Mouse (Mus musculus) embryo, embryonic 11.5 days (tissue): ENCODE measurements around the gene Cetn4.

ENCODE experiments used
- DNase-seq: peaks from one replicate; pipeline ENCODE4 v3.0.0-alpha.2; 2012; ENCODE audit warnings: low read depth, low spot score

The Cetn4 gene

DNA sequence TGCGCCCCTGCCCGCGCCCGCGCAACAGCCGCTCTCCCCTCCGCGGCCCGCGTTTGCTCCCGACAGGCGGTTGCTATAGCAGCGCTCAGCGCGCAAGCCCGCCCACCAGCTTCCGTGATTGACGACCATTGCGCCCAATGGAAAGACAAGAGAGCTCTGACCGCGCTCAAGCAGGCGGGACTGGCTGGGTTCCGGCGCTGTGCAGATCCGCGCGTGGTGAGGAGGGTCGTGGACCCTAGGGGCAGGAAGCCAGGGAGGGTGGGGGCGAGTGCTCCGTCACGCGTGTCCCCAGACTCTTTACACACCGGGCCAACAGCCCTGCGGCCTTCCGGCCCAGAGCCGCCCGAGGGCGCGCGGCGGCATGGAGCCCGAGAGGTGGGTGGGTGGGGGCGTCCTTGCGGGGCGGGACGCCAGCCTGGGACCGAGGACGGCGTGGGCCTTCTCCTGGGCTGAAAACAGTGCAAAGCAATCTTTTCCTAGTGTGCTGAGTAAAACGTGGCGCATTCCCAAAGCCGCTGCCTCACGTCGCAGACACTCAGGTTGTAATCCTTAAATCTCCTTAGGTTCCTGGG, at the start of gene Cetn4, which contains the start of gene Bbs12:
Gene Cetn4, minus strand, starts transcription at position 339 of the 572 bp plus-strand sequence.
Gene Bbs12, plus strand, starts transcription at position 185 of the 572 bp plus-strand sequence.
- peak; percentile 92 for DNase-seq

DNA sequence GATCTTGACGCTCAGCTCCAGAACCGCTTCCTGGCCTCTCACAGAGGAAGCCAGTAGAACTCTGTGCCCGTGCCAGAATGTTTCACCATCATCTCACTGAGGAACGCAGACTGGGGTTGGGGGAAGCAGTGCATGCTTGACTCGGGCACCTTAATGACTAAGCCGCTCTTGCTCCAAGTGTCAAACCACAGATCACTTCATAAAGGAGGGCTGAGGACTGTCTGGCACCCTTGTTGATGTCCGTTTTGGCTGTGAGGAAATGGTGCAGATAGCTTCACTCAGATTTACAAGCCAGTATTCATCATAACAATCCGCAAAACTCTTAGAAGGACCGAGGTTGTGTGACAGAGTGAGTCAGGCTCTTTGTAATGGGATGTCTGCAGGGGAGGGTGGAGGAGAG, 48.2 kb upstream of the Cetn4 start:
- DNase-seq: no peak

DNA sequence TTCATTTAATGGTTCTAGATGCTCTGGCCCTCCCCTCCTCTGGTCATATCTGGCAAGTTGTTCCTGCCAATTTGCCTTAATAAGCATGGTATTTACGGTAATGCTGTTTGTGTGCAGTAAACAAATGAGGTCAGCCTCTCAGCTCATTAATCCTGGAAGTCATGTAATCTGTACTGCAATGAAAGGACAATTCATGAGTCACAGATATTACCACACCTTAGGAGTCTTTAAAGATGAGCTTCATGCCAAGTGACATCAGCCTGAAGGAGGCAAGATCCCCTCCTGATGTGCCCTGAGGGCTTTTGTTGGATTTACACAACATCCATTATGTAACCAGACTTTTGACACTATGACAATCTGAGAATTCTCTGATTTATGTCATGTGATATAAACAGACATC, 42.2 kb upstream of the Cetn4 start:
- DNase-seq: no peak

DNA sequence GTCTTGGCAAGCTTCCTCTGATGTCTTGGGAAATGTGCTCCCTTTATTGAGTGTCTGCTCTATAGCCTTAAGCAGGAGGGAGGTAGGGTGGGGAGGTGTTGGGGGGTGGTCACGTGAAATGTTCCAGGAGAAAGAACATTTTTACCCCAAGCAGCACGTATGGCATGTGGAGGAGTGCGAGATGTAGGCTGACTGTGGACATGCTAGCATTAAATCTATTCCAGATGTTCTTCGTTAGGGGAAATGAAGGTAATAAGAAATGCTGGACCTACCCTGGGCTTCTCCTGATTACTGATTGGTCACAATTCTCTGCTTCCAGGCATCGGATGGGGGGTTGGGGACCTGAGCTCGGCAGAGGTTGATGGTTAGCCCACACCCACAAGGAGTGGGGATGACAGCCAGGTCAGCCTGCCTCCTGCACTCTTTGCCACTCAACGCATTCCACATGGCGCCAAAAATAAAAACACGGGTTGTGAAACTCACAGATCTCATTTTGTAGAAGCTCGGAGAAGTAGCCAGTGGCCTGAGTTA, 41.5 kb upstream of the Cetn4 start:
- DNase-seq: no peak

GRCm38 (mm10) chr3:37350386-37350785, 37.9 kb upstream of the Cetn4 start:
- DNase-seq: no peak

DNA sequence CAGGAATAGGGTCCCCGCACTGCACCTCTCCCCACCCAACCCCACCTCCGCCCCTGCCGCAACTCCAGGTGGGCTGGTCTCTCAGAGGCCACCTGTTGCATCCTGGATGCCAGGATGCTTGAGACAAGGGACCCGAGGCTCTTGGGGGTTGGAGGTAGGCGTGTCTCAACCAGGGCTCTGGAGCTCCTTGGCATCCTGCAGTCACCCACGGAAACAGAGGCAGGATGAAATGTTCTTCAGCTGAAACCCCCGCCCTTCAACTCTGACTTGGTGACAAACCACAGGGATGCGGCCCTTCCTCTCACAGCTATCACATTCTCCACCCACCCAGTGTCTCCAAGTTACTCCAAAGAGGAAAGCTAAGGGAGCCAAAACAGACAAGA, 36.6 kb upstream of the Cetn4 start:
- no peak for DNase-seq

DNA sequence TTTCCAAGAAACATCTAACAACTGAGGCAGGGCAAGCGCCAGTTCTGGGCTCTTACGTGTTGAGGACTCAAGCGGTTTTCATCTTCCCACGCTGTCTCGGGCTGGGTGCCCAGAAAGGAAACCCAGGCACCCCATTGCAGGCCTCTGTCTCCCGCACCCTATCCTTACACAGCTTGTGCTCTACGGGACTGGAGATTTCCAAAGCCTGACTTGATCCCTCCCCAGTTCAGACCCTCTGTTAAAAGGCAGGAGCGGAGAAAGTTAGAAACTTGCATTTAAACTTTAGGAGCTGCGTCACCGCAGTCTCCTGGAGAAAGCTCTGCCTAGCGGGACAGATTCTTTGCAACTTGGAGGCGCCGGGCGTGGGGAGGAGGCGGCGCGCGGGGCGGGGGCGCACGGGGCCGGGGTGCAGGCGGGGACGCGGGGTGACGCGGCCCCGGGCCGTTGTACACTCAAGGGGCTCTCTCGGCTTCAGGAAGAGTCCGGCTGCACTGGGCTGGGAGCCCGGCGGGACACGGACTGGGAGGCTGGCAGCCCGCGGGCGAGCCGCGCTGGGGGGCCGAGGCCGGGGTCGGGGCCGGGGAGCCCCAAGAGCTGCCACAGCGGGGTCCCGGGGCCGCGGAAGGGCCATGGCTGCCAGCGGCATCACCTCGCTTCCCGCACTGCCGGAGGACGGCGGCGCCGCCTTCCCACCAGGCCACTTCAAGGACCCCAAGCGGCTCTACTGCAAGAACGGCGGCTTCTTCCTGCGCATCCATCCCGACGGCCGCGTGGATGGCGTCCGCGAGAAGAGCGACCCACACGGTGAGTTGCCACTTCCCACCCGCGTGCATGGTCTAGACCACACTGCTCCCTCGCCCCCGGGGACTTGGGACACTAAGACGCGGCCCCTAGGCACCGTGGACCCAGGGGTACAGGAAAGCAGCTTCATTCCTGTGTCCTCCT, 36.0 kb upstream of the Cetn4 start, which contains the start of gene Fgf2:
Gene Fgf2, plus strand, starts transcription at position 126 of the 945 bp plus-strand sequence.
- no peak for DNase-seq

DNA sequence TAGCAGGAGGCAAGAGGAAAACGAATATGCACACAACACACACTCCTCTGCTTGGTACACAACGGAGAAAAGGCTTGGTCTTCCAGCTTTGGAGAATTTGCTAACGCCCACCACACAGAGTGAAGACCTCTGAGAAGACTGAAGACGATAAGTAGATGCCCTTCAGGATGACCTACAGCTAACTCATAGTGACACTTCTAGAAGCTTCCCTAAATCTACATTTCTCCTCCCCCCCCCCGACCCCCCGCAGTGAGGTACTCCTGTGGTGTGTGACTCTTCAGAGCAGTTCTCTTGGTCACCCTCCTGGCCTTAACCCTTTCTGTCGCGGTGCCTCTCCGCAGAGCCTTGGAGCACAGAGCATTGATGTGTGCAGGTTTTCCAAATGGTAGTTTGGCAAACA, 35.2 kb upstream of the Cetn4 start:
- no peak for DNase-seq

DNA sequence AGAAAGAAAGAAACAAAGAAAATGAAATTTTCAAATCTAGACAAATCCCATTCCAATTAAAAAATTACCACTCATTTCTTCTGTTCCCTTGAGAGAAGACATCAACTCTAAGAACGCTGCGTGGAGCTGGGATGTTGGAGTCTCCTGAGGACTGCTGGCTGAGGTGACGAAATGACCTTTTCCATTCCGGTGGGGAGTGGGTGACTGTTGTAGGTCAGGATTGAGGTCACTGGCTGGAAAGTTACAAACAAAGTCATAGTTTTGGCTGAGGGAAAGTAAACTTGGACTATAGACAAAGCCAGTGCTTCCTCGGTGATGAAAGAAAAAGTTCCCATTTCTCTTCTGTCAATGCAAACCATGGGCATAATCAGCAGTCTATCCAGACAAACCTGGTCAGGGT, 30.3 kb upstream of the Cetn4 start:
- DNase-seq: no peak

DNA sequence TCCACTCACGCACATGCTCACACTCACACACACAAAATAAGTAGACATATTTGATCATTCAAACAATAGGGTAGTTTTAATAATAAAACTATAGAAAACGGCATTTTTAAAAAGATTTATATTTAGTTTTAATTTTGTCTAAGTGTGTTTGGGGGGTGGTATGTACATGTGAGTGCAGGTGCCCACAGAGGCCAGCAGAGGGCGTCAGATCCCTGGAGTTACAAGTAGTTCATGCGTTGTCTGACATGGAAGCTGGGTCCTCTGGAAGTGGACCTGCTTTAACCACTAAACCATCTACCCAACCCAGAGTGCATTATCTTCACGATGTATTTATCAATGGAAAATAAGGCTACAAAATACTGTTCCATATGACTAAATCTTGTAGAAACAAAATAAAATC, 28.6 kb upstream of the Cetn4 start:
- no peak for DNase-seq

GRCm38 (mm10) chr3:37334053-37334452, 21.5 kb upstream of the Cetn4 start:
- DNase-seq: no peak

- no peak for DNase-seq
Measured at GRCm38 (mm10) chr3:37331999-37332449, 19.5 kb upstream of the Cetn4 start.

DNA sequence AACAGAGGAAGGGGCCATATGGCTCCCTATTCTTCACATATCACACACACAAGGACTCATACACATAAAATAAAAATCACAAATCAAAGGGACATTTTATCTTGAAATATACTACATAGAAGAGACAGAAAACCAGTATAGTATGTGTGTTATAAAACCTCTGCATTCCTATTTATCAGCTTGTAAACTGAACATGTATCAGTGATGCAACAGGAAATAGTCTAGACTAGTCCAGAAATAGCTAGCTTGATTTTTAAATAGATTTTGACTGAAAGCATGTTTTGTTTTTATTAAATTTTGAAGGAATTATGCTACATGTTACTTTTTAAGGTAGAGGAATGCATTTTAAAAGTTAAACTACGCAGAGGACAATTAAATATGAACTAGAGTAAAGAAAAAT, 17.5 kb upstream of the Cetn4 start:
- no peak for DNase-seq

GRCm38 (mm10) chr3:37328489-37328888, 16.0 kb upstream of the Cetn4 start:
- DNase-seq: no peak

DNA sequence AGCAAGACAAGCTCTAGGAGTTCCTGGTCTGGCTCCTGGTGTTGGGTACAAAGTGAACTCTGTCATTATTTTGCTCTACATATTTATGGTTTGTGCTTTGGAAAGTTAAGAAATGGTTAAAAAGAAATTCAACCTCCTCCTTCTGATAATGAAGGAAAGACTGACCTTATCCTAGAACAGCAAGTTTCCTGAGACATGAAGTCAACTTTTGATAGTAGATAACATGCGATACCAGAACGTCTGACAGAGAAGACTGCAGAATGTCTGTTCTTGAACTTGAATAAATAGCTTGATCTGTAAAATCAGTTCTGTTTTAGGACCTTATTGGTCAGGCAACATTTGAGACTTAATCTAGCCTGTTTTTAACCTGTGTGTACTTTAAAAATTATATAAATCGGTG, 14.1 kb upstream of the Cetn4 start:
- no peak for DNase-seq

DNA sequence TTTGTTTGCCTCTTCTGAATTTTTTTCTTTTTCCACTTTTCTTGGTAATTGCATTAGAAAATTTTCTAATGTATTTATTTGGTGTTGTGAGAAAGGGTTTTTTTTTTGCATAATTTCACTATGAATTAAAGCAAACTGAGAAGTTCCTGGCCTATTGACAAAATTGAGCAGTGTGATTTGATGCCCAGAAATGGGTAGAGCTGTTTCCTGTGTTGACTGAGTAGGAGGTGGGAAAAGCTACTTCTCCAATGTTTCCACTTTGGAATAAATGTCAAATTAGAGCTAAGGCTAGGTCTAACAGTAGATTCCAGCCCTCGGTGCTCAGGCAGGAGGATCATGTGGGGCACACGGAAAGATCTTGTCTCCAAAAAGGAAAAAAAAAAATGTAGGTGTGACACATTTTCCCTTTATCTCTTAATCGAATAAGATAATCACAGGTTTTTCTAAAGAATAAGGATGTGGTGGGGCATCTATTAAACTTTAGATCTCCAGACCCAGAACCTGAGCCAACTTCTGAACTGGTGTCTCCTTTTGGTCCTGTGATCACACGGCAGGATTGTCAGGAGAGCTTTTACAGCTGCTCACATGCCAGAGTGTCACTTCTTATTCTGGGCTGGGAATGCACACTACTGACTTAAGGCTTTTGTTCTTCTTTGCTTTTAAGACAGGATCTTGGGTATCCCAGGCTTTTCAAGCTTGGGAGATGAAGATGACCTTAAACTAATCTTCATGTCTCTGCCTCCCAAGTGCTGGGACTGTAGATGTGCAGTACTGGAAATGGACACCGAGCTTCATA, 13.0 kb upstream of the Cetn4 start:
- DNase-seq: no peak

GRCm38 (mm10) chr3:37324310-37324709, 11.8 kb upstream of the Cetn4 start:
- no peak for DNase-seq

DNA sequence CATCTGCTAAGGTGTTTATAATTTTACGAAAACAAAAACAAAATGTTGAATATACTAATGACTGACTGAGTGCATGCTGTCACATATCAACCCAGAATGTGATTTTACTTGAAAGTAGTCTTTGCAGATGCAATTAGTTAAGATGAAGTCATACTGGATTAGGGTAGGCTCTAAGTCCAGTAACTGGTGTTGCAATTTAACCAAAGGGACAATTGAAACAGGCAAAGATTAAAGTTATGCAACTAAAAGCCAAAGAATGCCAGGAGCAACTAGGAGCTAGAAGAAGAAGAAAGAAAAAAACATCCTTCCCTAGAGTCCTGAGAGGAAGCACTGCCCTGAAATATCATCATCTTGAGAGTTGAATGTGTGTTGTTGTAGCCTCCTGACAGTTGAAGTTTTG, 3.7 kb upstream of the Cetn4 start:
- no peak for DNase-seq

GRCm38 (mm10) chr3:37313371-37313770, 863 bp upstream of the Cetn4 start:
- DNase-seq: no peak

- no peak for DNase-seq
Measured at GRCm38 (mm10) chr3:37311897-37312369, 575 bp downstream of the Cetn4 start.

DNA sequence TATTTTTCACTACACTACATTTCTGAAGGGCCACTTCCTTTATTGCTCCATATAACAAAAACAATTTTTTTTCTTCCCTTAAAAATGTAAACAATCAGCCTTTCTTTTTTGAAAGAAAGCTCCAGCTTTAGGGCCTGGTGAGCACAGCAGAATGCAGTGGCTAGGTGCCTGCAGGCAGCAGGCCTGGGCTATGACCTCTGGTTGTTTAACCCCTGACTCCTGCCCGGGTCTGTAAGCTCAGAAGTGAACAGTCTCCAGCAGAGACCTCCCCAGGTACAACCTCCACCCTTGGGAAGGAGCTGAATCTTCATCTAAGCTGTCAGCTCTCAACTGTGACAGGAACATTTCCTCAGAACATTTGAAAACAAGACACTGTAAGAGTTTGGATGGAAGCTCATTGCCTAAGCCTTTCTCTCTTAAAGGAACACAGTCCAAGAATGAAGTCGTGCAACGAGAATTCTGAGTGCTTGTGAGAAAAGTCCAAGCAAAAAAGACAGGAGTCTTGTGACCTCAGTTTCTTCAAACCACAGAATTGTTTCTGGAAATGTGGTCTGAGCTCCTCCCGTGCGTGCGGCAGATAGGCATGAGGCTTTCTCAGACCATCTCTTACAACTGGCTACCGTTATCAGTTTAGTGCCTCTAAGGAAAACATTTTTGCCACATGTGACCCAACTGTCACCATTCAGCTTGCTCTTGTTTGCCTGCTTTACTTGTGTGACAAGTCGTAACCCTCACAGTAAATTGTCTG, 8.9 kb downstream of the Cetn4 start:
- no peak for DNase-seq
